Mouse (Mus musculus): ENCODE measurements around the gene Cep85l. TPM values are rescaled to one million over a fixed set of nuclear protein-coding genes. Genes with fewer than 3 reads are reported as not detected.

Cep85l gene
- total and polyA plus RNA-seq, 3 experiments = 4.3 to 5.7 (median 5.0) TPM

DNA sequence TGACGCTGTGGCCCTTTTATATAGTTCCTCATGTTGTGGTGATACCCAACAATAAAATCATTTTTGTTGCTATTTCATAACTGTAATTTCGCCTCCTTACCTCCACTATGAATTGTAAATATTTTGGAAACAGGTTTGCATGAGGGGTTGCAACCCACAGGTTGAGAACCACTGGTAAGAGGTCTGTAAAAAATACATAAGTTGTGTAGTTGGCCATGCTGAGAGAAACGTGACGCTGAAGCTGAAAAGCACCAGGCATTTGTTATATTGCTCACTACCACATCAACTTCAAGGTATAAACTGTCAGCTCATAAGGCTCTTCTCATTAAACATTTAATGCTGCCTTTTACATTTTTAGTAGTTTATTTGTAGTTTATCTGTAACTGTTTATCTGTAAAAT is 34.2 kb downstream of the Cep85l start:
- dilution Hi-C loops (cut with MboI; ENCODE audit: extremely low pct_ligation_motif_present, extremely low pct_unique_long_range_greater_than_20kb, low sequenced_read_pairs) (no loop called here), in situ Hi-C loops (cut with MboI; ENCODE audit: low pct_ligation_motif_present, low pct_unique_long_range_greater_than_20kb, low sequenced_read_pairs) (loop anchor here (5.0 to 10.0 kb wide), 2 partner anchors 182 to 241 kb away; no protein-coding TSS in a partner anchor)

DNA sequence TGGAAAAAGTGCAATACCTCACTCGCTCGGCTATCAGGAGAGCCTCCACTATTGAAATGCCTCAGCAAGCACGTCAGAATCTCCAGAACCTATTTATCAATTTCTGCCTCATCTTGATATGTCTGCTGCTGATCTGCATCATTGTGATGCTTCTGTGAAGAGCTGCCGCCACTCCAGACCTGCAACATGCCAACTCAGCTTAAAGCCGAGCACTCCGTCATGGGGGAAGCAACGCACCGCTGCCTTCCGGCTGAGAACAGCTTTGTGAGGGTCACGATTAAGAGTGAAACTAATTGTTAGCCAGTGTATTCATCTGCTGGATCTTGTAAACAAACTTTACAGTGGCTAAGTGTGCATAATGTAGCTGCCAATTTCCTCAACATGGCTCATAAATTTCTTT is 35.9 kb downstream of the Cep85l start:
- no peaks in the 10 kb centered on the region for H3K9me3 ChIP-seq (replicated peaks; ENCODE audit: low read length)
- dilution Hi-C loops (cut with MboI; ENCODE audit: extremely low pct_ligation_motif_present, extremely low pct_unique_long_range_greater_than_20kb, low sequenced_read_pairs) = no loop called here
- peaks cover 4 to 43% of the 10 kb centered on the region in 2 experiments; a peak in 3 of 4 replicates for H3K4me1 ChIP-seq (ENCODE audit: control insufficient read depth in 1 of 2, insufficient read depth in 2 of 2)
- H3K9ac ChIP-seq (ENCODE audit: insufficient read depth, low read depth) = peak overlapping the region; percentile 20; the same call in 1 of the 2 replicates
- peak; percentile 60 for TF ChIP-seq IRF4 (IDR thresholded peaks at IDR 0.05; ENCODE audit: low read depth, low read length)
- TF ChIP-seq KAT2A (IDR thresholded peaks at IDR 0.05; ENCODE audit: insufficient replicate concordance, low read length) = no peak
- TF ChIP-seq CTCF (conservative IDR thresholded peaks at IDR 0.05 in 1 of 2, IDR thresholded peaks at IDR 0.05 in 1 of 2; ENCODE audit: low read depth in 2 of 2, low read length in 2 of 2) = no peak
- TF ChIP-seq HCFC1 (IDR thresholded peaks at IDR 0.05; ENCODE audit: low read depth, low read length) = 0 out of 2 replicates have a peak, but pooled peaks have one; percentile 21
- TF ChIP-seq UBTF (IDR thresholded peaks at IDR 0.05; ENCODE audit: low read depth, low read length) = no peak
- no peak for TF ChIP-seq ZNF384 (IDR thresholded peaks at IDR 0.05; ENCODE audit: low read depth, low read length)
- TF ChIP-seq EP300 (IDR thresholded peaks at IDR 0.05; ENCODE audit: low read length) = peak; percentile 44; the same call in 1 of the 2 replicates
- no peak for TF ChIP-seq PAX5 (IDR thresholded peaks at IDR 0.05; ENCODE audit: low read length)
- peak; percentile 91 for TF ChIP-seq MAFK (IDR thresholded peaks at IDR 0.05; ENCODE audit: insufficient replicate concordance, low read length)
- no peak for TF ChIP-seq POLR2AphosphoS2 (IDR thresholded peaks at IDR 0.05; ENCODE audit: low read depth, low read length)
- TF ChIP-seq MXI1 (IDR thresholded peaks at IDR 0.05; ENCODE audit: low read depth, low read length) = no peak
- no peak for TF ChIP-seq SMC3 (IDR thresholded peaks at IDR 0.05; ENCODE audit: low read depth, low read length)
- TF ChIP-seq USF1 (IDR thresholded peaks at IDR 0.05; ENCODE audit: low read depth, low read length) = no peak
- peak; percentile 52; the same call in 1 of the 2 replicates for TF ChIP-seq ETS1 (conservative IDR thresholded peaks at IDR 0.05; ENCODE audit: low read depth, low read length)
- no peak for TF ChIP-seq MAZ (IDR thresholded peaks at IDR 0.05; ENCODE audit: low read depth, low read length)
- TF ChIP-seq BHLHE40 (IDR thresholded peaks at IDR 0.05; ENCODE audit: low read depth, low read length) = peak; percentile 51; the same call in 1 of the 2 replicates
- no peak for TF ChIP-seq NELFE (IDR thresholded peaks at IDR 0.05; ENCODE audit: low read depth, low read length)
- TF ChIP-seq ELF1 (IDR thresholded peaks at IDR 0.05; ENCODE audit: low read depth, low read length) = peak; percentile 43; the same call in 1 of the 2 replicates
- H3K79me2 ChIP-seq (replicated peaks; ENCODE audit: control insufficient read depth, extremely low read depth, insufficient read depth, poor library complexity, severe bottlenecking) = peaks cover 11% of the 10 kb centered on the region
- peak overlapping the region; percentile 19 to 39 (median 27) for H3K4me3 ChIP-seq (replicated peaks in 1 of 3; ENCODE audit: low read depth in 2 of 3, low read length in 2 of 3, poor library complexity in 1 of 3)
- H3K27me3 ChIP-seq (replicated peaks) = no peaks in the 10 kb centered on the region
- H3K4me2 ChIP-seq (ENCODE audit: insufficient read depth, low read depth, poor library complexity, severe bottlenecking) = peak overlapping the region; percentile 69; the same call in 1 of the 2 replicates
- H3K36me3 ChIP-seq (replicated peaks in 1 of 2; ENCODE audit: control insufficient read depth in 1 of 2, insufficient read depth in 1 of 2, low read length in 1 of 2) = peaks cover 2 to 10% of the 10 kb centered on the region in 2 experiments
- peak; percentile 71 for DNase-seq (ENCODE audit: extremely low read depth)
- in situ Hi-C loops (cut with MboI; ENCODE audit: low pct_ligation_motif_present, low pct_unique_long_range_greater_than_20kb, low sequenced_read_pairs) = loop anchor here (10.0 kb wide), 1 partner anchor 239 kb away; no protein-coding TSS in a partner anchor
- no peak overlapping the region for H3K27ac ChIP-seq (ENCODE audit: insufficient read depth, low read depth)

More for the DNA sequence above, 34.2 kb downstream of the Cep85l start:
- H3K9ac ChIP-seq (ENCODE audit: insufficient read depth, low read depth) = no peak overlapping the region
- no peak for DNase-seq (ENCODE audit: extremely low read depth)
- peaks cover 11% of the 10 kb centered on the region for H3K79me2 ChIP-seq (replicated peaks; ENCODE audit: control insufficient read depth, extremely low read depth, insufficient read depth, poor library complexity, severe bottlenecking)
- H3K27ac ChIP-seq (ENCODE audit: insufficient read depth, low read depth) = no peak overlapping the region
- no peak overlapping the region for H3K4me2 ChIP-seq (ENCODE audit: insufficient read depth, low read depth, poor library complexity, severe bottlenecking)
- TF ChIP-seq E2F4 (IDR thresholded peaks at IDR 0.05; ENCODE audit: insufficient replicate concordance, low read depth, low read length) = no peak
- no peak for TF ChIP-seq ELF1 (IDR thresholded peaks at IDR 0.05; ENCODE audit: low read depth, low read length)
- no peak for TF ChIP-seq KAT2A (IDR thresholded peaks at IDR 0.05; ENCODE audit: insufficient replicate concordance, low read length)
- TF ChIP-seq BHLHE40 (IDR thresholded peaks at IDR 0.05; ENCODE audit: low read depth, low read length) = no peak
- TF ChIP-seq GABPA (IDR thresholded peaks at IDR 0.05; ENCODE audit: insufficient replicate concordance, low read depth, low read length) = no peak
- no peak for TF ChIP-seq ZNF384 (IDR thresholded peaks at IDR 0.05; ENCODE audit: low read depth, low read length)
- no peak for TF ChIP-seq USF2 (conservative IDR thresholded peaks at IDR 0.05; ENCODE audit: low read depth, low read length)
- H3K4me1 ChIP-seq (ENCODE audit: control insufficient read depth in 1 of 2, insufficient read depth in 2 of 2) = peaks cover 4 to 45% of the 10 kb centered on the region in 2 experiments; a peak in 3 of 4 replicates
- H3K27me3 ChIP-seq (replicated peaks) = no peaks in the 10 kb centered on the region
- peaks cover 6 to 23% of the 10 kb centered on the region in 2 experiments for H3K36me3 ChIP-seq (replicated peaks in 1 of 2; ENCODE audit: control insufficient read depth in 1 of 2, insufficient read depth in 1 of 2, low read length in 1 of 2)
- no peak overlapping the region for H3K4me3 ChIP-seq (replicated peaks in 1 of 3; ENCODE audit: low read depth in 2 of 3, low read length in 2 of 3, poor library complexity in 1 of 3)
- H3K9me3 ChIP-seq (replicated peaks; ENCODE audit: low read length) = no peaks in the 10 kb centered on the region

All from CH12.LX (cell line).